Mouse (Mus musculus) stomach, postnatal 0 days (tissue): Measurements from ENCODE around the gene Gatad2b. TPM values are rescaled to one million over a fixed set of nuclear protein-coding genes. Genes with fewer than 3 reads are reported as not detected.
"Not testable (repeated sequence)": the region's sequence is repeated elsewhere in the genome, so short reads cannot be mapped to it uniquely, and the experiment has no call there.

ENCODE experiments used
- ATAC-seq: fragments of 200-750 bp; cut with Nextera tagmentation; 2 replicates; pipeline ENCODE4 v1.8.0; 2017; ENCODE audit not compliant: low FRiP score, low TSS enrichment
- DNase-seq: peaks from one replicate; pipeline ENCODE4 v3.0.0-alpha.2; 2016; ENCODE audit warnings: low spot score
- H3K27ac ChIP-seq: fragments of 300-500 bp; sonication (generic); replicated peaks from 2 replicates; pipeline ENCODE4 v1.5.1; 2014; ENCODE audit warnings: mild to moderate bottlenecking, control low read depth
- H3K27me3 ChIP-seq: fragments of 300-500 bp; sonication (generic); 2 replicates; pipeline ENCODE4 v1.6.1; 2014; ENCODE audit warnings: low read length; ENCODE audit not compliant: control insufficient read depth, insufficient read depth
- H3K36me3 ChIP-seq: fragments of 300-500 bp; sonication (generic); 2 replicates; pipeline ENCODE4 v1.6.1; 2014; ENCODE audit warnings: low read length, mixed read lengths; ENCODE audit not compliant: control insufficient read depth, insufficient read depth
- H3K4me1 ChIP-seq: fragments of 300-500 bp; sonication (generic); replicated peaks from 2 replicates; pipeline ENCODE4 v1.6.1; 2014; ENCODE audit warnings: antibody characterized with exemption; ENCODE audit not compliant: control insufficient read depth, insufficient read depth
- H3K4me2 ChIP-seq: fragments of 300-500 bp; sonication (generic); replicated peaks from 2 replicates; pipeline ENCODE4 v1.6.1; 2014; ENCODE audit warnings: low read depth, mild to moderate bottlenecking, control low read depth, moderate library complexity
- H3K4me3 ChIP-seq: fragments of 300-500 bp; sonication (generic); 2 replicates; pipeline ENCODE4 v1.5.1; 2014; ENCODE audit warnings: low read depth, low read length, control low read depth
- H3K9ac ChIP-seq: fragments of 300-500 bp; sonication (generic); 2 replicates; pipeline ENCODE4 v1.6.1; 2014; ENCODE audit warnings: mild to moderate bottlenecking, low read length, control low read depth, mixed read lengths
- H3K9me3 ChIP-seq: fragments of 300-500 bp; sonication (generic); 2 replicates; pipeline ENCODE4 v1.6.1; 2016; ENCODE audit warnings: low read length; ENCODE audit not compliant: control insufficient read depth
- CTCF ChIP-seq: IDR thresholded peaks from 2 replicates; pipeline ENCODE4 v1.5.1; 2016; ENCODE audit warnings: antibody characterized with exemption, low read depth, mild to moderate bottlenecking, moderate library complexity
- EP300 ChIP-seq: optimal IDR thresholded peaks from 2 replicates; pipeline ENCODE3; 2016; ENCODE audit warnings: antibody characterized with exemption
- WGBS: fragments of 180-500 bp; shearing (Covaris S2); extraction: QIAGEN DNeasy Blood & Tissue Kit; methylation state at CpG from one replicate; pipeline ENCODE4 v1.1.7; 2014; 5-methylcytosine and 5-hydroxymethylcytosine counted together
- polyA plus RNA-seq: library from polyadenylated mRNA; unstranded; fragments of >200 nt; fragmentation: Nextera tagmentation; extraction: Ambion mirVana; gene quantifications from 2 replicates; pipeline ENCODE4 v1.2.1, GENCODE M21; 2015

The Gatad2b gene
- polyA plus RNA-seq, 1 experiment from 2014 or later = 4.8 TPM

DNA sequence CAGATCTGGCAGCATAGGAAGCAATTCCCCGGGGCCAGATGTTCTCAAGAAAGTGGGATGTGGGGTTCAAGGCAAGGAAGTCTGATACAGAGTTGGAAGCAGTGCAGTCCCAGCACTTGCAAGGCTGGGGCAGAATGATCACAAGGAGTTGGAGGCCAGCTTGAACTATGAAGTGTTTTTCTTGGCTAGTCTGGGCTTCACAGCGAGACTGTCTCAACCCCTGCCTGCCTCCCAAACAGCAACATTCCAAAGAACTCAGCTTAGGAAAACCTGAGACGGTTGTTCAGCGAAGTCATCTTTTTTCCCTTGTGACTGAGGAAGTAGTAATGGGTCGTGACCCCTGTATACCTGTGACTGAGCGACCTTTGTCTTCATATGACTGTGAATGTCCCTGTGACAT lies 42.2 kb upstream of the Gatad2b start:
- Histone ChIP-seq H3K4me1 (0 out of 2 replicates have a peak, but pooled peaks cover 4% of the 10 kb centered on the region), H3K4me2 (no peak overlapping the region), H3K36me3 (peaks cover 11% of the 10 kb centered on the region), H3K9ac (no peak overlapping the region), H3K27me3 (no peaks in the 10 kb centered on the region), H3K27ac (no peak overlapping the region), H3K9me3 (no peaks in the 10 kb centered on the region), H3K4me3 (no peak overlapping the region)
- TF ChIP-seq CTCF (no peak), EP300 (no peak)
- WGBS = 79% methylated on average over 6 of the region's 6 CpGs
- no peak for ATAC-seq
- no peak for DNase-seq

DNA sequence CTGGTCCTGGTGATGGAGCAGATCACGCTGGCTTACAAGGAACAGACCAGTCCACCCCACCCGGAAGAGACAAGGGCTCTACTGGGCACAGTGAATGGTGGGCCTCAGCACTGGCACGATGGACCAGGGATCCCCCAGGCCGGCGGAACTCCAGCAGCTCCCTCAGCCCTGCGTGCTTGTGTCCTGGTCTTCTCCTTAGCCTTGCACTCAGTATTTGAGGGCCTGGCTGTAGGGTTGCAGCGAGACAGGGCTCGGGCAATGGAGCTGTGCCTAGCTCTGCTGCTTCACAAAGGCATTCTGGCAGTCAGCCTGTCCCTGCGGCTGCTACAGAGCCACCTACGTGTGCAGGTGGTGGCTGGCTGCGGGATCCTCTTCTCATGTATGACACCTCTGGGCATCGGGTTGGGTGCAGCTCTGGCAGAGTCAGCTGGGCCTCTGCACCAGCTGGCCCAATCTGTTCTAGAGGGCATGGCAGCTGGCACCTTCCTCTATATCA lies 41.2 kb upstream of the Gatad2b start:
- H3K4me3 ChIP-seq, H3K27me3 ChIP-seq, H3K4me1 ChIP-seq, H3K4me2 ChIP-seq, H3K9ac ChIP-seq, DNase-seq, H3K9me3 ChIP-seq, ATAC-seq, H3K27ac ChIP-seq: not testable (repeated sequence)
- WGBS = 95% methylated on average over 8 of the region's 12 CpGs
- H3K36me3 ChIP-seq = peaks cover 11% of the 10 kb centered on the region

DNA sequence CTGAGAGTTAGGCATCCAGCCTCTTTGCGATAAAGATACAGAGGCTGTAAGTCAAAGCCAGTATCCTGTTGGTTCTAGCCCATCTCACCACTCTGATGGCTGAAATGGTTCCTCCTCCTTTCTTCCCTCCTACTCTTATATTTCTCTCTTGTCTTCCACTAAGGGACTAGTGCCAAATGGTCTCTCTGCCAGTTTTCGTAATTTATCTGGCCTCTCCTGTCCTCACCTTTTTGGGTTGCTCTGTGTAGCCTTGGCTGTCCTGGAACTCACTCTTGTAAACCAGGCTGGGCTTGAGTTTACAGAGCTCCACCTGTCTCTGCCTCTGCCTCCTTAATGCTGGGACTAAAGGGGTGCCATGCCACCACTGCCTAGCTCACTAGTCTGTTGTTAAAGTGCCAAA lies 40.3 kb upstream of the Gatad2b start:
- DNase-seq, H3K4me1 ChIP-seq, ATAC-seq, H3K27me3 ChIP-seq, H3K9ac ChIP-seq, H3K9me3 ChIP-seq, H3K4me3 ChIP-seq, H3K4me2 ChIP-seq, H3K27ac ChIP-seq: not testable (repeated sequence)
- peaks cover 11% of the 10 kb centered on the region for H3K36me3 ChIP-seq
- 91% methylated on average over 2 of the region's 2 CpGs for WGBS

DNA sequence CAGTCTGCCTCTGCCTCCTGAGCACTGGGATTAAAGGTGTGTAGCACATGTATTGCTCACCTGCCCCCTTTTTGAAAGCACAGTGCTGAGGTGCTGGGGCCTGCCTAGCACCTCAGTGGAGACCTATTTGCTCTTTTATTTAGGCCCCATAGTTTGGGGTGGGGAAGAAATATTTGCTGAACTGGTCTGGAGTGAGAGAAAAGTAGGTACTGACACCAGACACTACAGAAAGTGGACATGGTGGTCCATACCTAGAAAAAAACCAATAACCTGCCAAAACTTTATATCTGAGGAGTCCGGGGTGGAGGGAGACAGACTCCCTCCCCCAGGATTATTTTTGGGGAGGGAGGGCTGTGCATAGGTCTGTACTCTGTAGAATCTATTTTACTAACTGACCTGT lies 39.8 kb upstream of the Gatad2b start:
- H3K4me2 ChIP-seq, ATAC-seq, H3K27ac ChIP-seq, H3K9me3 ChIP-seq, H3K4me1 ChIP-seq, H3K4me3 ChIP-seq, H3K9ac ChIP-seq, DNase-seq, H3K27me3 ChIP-seq: not testable (repeated sequence)
- peaks cover 11% of the 10 kb centered on the region for H3K36me3 ChIP-seq
- 75% methylated on average over 1 of the region's 1 CpGs for WGBS

DNA sequence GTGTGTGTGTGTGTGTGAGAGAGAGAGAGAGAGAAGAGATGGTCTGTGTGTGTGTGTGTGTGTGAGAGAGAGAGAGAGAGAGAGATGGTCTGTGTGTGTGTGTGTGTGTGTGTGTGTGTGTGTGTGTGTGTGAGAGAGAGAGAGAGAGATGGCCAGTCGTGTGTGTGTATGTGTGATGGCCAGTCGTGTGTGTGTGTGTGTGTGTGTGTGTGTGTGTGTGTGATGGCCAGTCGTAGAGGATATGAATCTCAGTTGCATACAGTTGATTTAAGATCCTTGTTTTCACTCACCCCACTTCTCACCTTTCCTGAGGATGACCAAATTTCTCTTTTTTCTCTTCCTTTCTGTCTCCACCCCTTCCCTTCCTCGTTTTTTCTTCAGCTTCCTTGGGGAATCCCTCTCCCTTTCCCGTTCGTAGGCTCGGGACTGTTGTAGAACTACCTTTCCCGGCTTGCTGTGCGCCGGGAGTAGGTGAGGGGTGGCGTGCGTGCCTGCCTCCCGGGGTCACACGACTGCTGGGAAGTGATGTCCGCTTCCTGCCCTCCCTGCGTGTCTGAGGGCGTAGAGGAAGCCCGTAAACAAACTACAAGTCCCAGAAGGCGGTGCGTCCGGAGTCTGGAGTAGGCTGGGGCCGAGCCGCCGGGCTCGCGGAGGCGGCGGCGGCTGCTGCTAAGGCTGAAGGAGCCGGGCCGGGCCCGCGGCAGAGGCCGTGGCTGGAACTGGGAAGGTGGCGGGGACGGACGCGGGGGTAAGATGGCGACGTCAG lies 39.1 kb upstream of the Gatad2b start, which contains the start of gene Crtc2:
Gene Crtc2, plus strand, starts transcription at position 511 of the 766 bp plus-strand sequence.
- Histone ChIP-seq H3K27me3 (no peaks in the 10 kb centered on the region), H3K9me3 (no peaks in the 10 kb centered on the region), H3K36me3 (peaks cover 14% of the 10 kb centered on the region), H3K4me1 (0 out of 2 replicates have a peak, but pooled peaks cover 4% of the 10 kb centered on the region), H3K4me3 (peak within 1 kb of the TSS; percentile 83), H3K27ac (peak within 1 kb of the TSS; percentile 92), H3K9ac (peak within 1 kb of the TSS; percentile 94), H3K4me2 (peak within 1 kb of the TSS; percentile 77)
- TF ChIP-seq EP300 (no peak), CTCF (no peak)
- WGBS = 1% methylated on average over 40 of the region's 40 CpGs
- DNase-seq (peak; percentile 97), ATAC-seq (peak; percentile 97)

DNA sequence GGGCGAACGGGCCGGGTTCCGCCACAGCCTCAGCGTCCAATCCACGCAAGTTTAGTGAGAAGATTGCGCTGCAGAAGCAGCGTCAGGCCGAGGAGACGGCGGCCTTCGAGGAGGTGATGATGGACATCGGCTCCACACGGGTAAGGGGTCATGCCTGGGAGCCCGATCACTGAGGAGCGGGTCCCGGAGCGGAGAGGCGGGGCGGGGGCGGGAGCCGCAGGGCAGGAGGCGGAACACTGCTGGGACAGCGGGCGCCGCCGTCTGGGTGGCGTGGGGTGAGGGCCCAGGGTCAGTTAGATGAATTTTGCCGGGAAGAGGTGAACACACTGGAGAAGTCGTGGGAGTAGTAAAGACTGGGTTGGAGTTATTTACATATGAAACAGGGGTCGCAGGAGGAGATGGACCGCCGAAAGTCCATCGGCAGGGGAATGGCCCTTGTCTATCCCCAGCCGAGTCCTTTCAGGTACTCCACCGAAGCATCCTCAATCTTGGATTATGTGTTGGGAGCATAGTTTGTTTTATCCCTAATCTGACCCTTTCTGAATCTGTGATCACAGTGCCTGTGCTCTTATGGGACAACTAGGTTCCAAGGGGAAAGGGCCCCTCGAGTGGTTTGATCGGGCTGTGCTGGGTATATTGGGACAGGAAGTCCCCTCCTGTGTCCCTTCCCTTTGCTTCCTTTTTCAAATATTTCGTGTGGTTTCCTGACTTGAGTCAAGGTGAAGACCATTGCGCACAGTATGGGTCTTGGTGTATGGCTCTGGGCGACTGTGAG lies 38.4 kb upstream of the Gatad2b start:
- DNase-seq (peak; percentile 68), ATAC-seq (peak; percentile 65)
- no peaks in the 10 kb centered on the region for H3K27me3 ChIP-seq
- peak overlapping the region; percentile 77 for H3K4me2 ChIP-seq
- 0 out of 2 replicates have a peak, but pooled peaks cover 4% of the 10 kb centered on the region for H3K4me1 ChIP-seq
- WGBS = 1% methylated on average over 40 of the region's 41 CpGs
- peak overlapping the region; percentile 83 for H3K4me3 ChIP-seq
- H3K9me3 ChIP-seq = no peaks in the 10 kb centered on the region
- H3K9ac ChIP-seq = peak overlapping the region; percentile 94
- H3K36me3 ChIP-seq = peaks cover 18% of the 10 kb centered on the region
- peak overlapping the region; percentile 92 for H3K27ac ChIP-seq
- no peak; the same call in 1 of the 2 replicates for TF ChIP-seq CTCF
- TF ChIP-seq EP300 = no peak
